Mouse (Mus musculus) forebrain, embryonic 14.5 days (tissue): ENCODE data around the gene Nav1. TPM values are rescaled to one million over a fixed set of nuclear protein-coding genes. Genes with fewer than 3 reads are reported as not detected.

Source experiments
- ATAC-seq: fragments of 200-750 bp; cut with Nextera tagmentation; 2 replicates; pipeline ENCODE4 v1.8.0; 2017; ENCODE audit warnings: mild to moderate bottlenecking, moderate library complexity
- DNase-seq: peaks from one replicate; pipeline ENCODE4 v3.0.0-alpha.2; 2015; ENCODE audit warnings: low spot score
- H3K27ac ChIP-seq: fragments of 300-500 bp; sonication (generic); 2 replicates; pipeline ENCODE4 v1.5.1; 2014; ENCODE audit warnings: low read depth, mild to moderate bottlenecking, control low read depth, low read length, moderate library complexity
- H3K27me3 ChIP-seq: fragments of 300-500 bp; sonication (generic); replicated peaks from 2 replicates; pipeline ENCODE4 v1.6.1; 2014; ENCODE audit warnings: low read length, control low read depth, mixed read lengths; ENCODE audit not compliant: control insufficient read depth, insufficient read depth
- H3K36me3 ChIP-seq: fragments of 300-500 bp; sonication (generic); 2 replicates; pipeline ENCODE4 v1.6.1; 2014; ENCODE audit warnings: low read length, control low read depth; ENCODE audit not compliant: control insufficient read depth, insufficient read depth
- H3K4me1 ChIP-seq: fragments of 300-500 bp; sonication (generic); 2 replicates; pipeline ENCODE4 v1.6.1; 2014; ENCODE audit warnings: antibody characterized with exemption, low read length, control low read depth; ENCODE audit not compliant: control insufficient read depth, insufficient read depth
- H3K4me2 ChIP-seq: fragments of 300-500 bp; sonication (generic); 2 replicates; pipeline ENCODE4 v1.6.1; 2014; ENCODE audit warnings: mild to moderate bottlenecking, control low read depth, low read length
- H3K4me3 ChIP-seq: fragments of 300-500 bp; sonication (generic); 2 replicates; pipeline ENCODE4 v1.5.1; 2014; ENCODE audit warnings: low read depth, low read length, control low read depth
- H3K9ac ChIP-seq: fragments of 300-500 bp; sonication (generic); 2 replicates; pipeline ENCODE4 v1.6.1; 2014; ENCODE audit warnings: mild to moderate bottlenecking, low read length, control low read depth, moderate library complexity
- H3K9me3 ChIP-seq: fragments of 300-500 bp; sonication (generic); replicated peaks from 2 replicates; pipeline ENCODE4 v1.6.1; 2016; ENCODE audit warnings: low read length, control low read depth, mixed read lengths; ENCODE audit not compliant: control insufficient read depth
- WGBS: fragments of 180-500 bp; shearing (Covaris S2); extraction: QIAGEN DNeasy Blood & Tissue Kit; methylation state at CpG from one replicate; pipeline ENCODE4 v1.1.7; 2014; 5-methylcytosine and 5-hydroxymethylcytosine counted together
- polyA plus RNA-seq: library from polyadenylated mRNA; unstranded; fragments of >200 nt; fragmentation: Nextera tagmentation; extraction: Ambion mirVana; gene quantifications from 2 replicates; pipeline ENCODE4 v1.2.1, GENCODE M21; 2014

Nav1 gene
- polyA plus RNA-seq, 1 experiment from 2014 or later: 26.1 TPM

DNA sequence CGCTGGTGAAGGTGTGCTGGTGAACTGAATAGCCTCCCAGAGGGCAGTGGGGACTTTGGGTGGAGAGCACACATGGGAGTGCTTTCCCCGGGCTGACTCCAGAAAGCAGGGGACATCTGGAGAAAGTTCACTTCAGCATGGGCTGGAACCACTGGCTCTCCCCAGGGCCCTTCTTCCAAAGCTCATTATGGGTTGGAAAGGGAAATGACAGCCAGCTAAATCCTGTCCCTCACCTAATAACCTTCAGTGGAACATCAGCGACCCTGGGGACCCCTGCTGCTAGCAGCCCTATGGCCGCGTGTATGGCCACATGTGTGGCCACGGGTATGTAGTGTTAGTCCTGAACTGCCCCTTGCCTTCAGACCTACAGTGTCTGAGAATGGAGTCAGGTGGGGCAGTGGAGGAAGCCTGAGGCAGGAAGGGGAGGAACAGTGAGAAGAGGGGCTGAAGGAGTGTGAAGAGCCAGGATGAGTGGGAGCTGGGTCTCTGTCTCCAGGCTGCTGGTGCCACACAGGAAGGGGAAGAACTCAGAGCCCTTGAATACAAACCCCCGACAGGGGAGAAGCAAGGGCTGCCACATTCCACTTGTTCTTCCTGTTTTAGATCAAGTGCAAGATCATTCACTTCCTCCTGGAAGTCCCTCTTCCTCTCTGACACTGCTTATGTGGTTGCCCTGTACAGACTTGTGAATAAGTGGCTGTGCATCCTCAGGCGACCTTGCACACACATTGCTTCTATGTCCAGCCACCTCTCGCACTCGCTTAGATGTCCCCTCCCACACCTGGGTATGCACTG, 90.4 kb downstream of the Nav1 start:
- Histone ChIP-seq H3K27me3 (no peaks in the 10 kb centered on the region), H3K27ac (no peak overlapping the region), H3K9me3 (no peaks in the 10 kb centered on the region), H3K36me3 (no peaks in the 10 kb centered on the region), H3K4me3 (no peak overlapping the region), H3K9ac (no peak overlapping the region), H3K4me1 (peaks cover 41% of the 10 kb centered on the region), H3K4me2 (no peak overlapping the region)
- ATAC-seq: no peak
- no peak for DNase-seq
- WGBS: 68% methylated on average over 10 of the region's 10 CpGs

GRCm38 (mm10) chr1:135515633-135516238, 91.4 kb downstream of the Nav1 start:
- H3K27ac ChIP-seq: no peak overlapping the region
- no peaks in the 10 kb centered on the region for H3K9me3 ChIP-seq
- H3K36me3 ChIP-seq: no peaks in the 10 kb centered on the region
- 89% methylated on average over 12 of the region's 12 CpGs for WGBS
- H3K4me2 ChIP-seq: no peak overlapping the region
- no peak for DNase-seq
- H3K9ac ChIP-seq: no peak overlapping the region
- H3K4me1 ChIP-seq: peaks cover 48% of the 10 kb centered on the region
- no peak for ATAC-seq
- H3K4me3 ChIP-seq: no peak overlapping the region
- no peaks in the 10 kb centered on the region for H3K27me3 ChIP-seq

GRCm38 (mm10) chr1:135514913-135515632, 92.0 kb downstream of the Nav1 start:
- Histone ChIP-seq H3K9ac (no peak overlapping the region), H3K27me3 (no peaks in the 10 kb centered on the region), H3K27ac (no peak overlapping the region), H3K9me3 (no peaks in the 10 kb centered on the region), H3K4me3 (no peak overlapping the region), H3K4me1 (peaks cover 51% of the 10 kb centered on the region), H3K4me2 (no peak overlapping the region), H3K36me3 (no peaks in the 10 kb centered on the region)
- ATAC-seq (no peak), DNase-seq (no peak)
- 77% methylated on average over 9 of the region's 9 CpGs for WGBS

GRCm38 (mm10) chr1:135514046-135514445, 93.0 kb downstream of the Nav1 start:
- Histone ChIP-seq H3K4me2 (no peak overlapping the region), H3K4me3 (no peak overlapping the region), H3K27me3 (no peaks in the 10 kb centered on the region), H3K27ac (no peak overlapping the region), H3K36me3 (no peaks in the 10 kb centered on the region), H3K9ac (no peak overlapping the region), H3K9me3 (no peaks in the 10 kb centered on the region), H3K4me1 (peaks cover 52% of the 10 kb centered on the region)
- 70% methylated on average over 4 of the region's 4 CpGs for WGBS
- DNase-seq: no peak
- no peak for ATAC-seq

- ATAC-seq: no peak
- 0 out of 2 replicates have a peak overlapping the region, but pooled peaks have one; percentile 10 for H3K27ac ChIP-seq
- WGBS: 18% methylated on average over 5 of the region's 5 CpGs
- H3K36me3 ChIP-seq: no peaks in the 10 kb centered on the region
- H3K27me3 ChIP-seq: no peaks in the 10 kb centered on the region
- no peaks in the 10 kb centered on the region for H3K9me3 ChIP-seq
- H3K9ac ChIP-seq: no peak overlapping the region
- DNase-seq: no peak
- H3K4me3 ChIP-seq: no peak overlapping the region
- H3K4me2 ChIP-seq: no peak overlapping the region
- H3K4me1 ChIP-seq: peaks cover 46% of the 10 kb centered on the region
These were observed 93.6 kb downstream of the Nav1 start for GRCm38 (mm10) chr1:135513464-135513863.

GRCm38 (mm10) chr1:135510346-135510977, 96.6 kb downstream of the Nav1 start:
- Histone ChIP-seq H3K9me3 (no peaks in the 10 kb centered on the region), H3K4me1 (peaks cover 39% of the 10 kb centered on the region), H3K27me3 (no peaks in the 10 kb centered on the region), H3K36me3 (no peaks in the 10 kb centered on the region), H3K4me3 (peak overlapping the region; percentile 46), H3K4me2 (peak overlapping the region; percentile 94), H3K27ac (peak overlapping the region; percentile 70), H3K9ac (peak overlapping the region; percentile 81)
- WGBS: 2% methylated on average over 30 of the region's 30 CpGs
- ATAC-seq (peak; percentile 72), DNase-seq (peak; percentile 87)

DNA sequence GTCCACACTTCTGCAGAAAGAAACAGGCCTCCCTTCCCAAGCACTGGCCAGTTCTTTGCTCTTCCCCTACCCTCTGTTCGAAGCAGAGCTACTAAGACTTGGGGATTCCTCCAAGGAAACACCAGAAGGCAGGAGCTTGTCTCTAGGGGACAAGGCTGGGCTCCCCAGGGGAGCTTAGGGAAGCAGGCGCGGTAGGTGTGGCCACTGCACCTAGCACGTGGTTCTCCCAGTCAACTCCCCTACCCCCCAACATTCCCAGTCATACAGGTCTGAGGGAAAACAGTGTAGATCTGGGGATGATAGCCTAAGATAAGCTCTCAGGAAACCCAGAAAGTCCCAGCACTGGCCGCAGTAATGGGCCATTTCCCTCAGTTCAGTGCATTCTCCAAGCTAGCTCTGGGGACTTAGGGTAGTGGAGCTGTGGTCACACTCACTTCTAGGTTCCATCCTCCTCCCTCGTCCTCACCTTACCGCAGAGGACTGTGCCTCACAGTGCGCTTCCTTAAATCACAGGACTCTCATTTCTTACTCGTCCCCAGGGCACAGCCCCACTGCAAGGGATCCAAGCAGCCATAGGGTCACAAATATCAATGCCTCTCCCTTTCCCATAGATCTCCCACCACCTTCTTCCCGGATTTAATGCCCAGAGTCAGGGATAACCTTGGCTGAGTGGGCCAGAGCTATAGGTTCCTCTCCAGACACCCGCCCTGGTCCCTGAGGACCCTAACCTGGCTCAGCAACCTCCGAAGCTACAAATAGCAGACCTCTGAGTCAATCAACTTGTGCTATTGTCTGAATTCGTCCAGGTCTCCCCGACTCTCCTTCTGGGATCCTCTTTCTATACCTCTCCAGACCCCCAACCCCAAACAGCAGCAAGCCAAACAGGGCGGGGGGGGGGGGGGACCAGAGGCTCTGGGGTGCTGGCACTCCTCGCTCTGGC, 97.7 kb downstream of the Nav1 start:
- Histone ChIP-seq H3K4me2 (peak overlapping the region; percentile 94), H3K9me3 (no peaks in the 10 kb centered on the region), H3K4me1 (peaks cover 37% of the 10 kb centered on the region), H3K27me3 (no peaks in the 10 kb centered on the region), H3K4me3 (peak overlapping the region; percentile 46), H3K36me3 (no peaks in the 10 kb centered on the region), H3K9ac (peak overlapping the region; percentile 81), H3K27ac (peak overlapping the region; percentile 9; the same call in 1 of the 2 replicates)
- WGBS: 13% methylated on average over 16 of the region's 16 CpGs
- DNase-seq (no peak), ATAC-seq (no peak)

- Histone ChIP-seq H3K4me1 (peaks cover 26% of the 10 kb centered on the region), H3K9me3 (no peaks in the 10 kb centered on the region), H3K27ac (no peak overlapping the region), H3K36me3 (no peaks in the 10 kb centered on the region), H3K4me2 (peak overlapping the region; percentile 94; the same call in 1 of the 2 replicates), H3K4me3 (no peak overlapping the region), H3K27me3 (no peaks in the 10 kb centered on the region), H3K9ac (no peak overlapping the region)
- ATAC-seq (no peak), DNase-seq (no peak)
- 19% methylated on average over 3 of the region's 3 CpGs for WGBS
These were observed 98.8 kb downstream of the Nav1 start for GRCm38 (mm10) chr1:135508349-135508634.
